In genomic region chr2:151970191-151971172, GRCm38 (mm10) we compare ENCODE assay signal across 9 mouse cellular contexts. TPM values are rescaled to one million over a fixed set of nuclear protein-coding genes. Genes with fewer than 3 reads are reported as not detected.
DNase-seq lines count a peak whose midpoint lies in the region; ATAC-seq and TF ChIP-seq lines count a peak whose summit lies in the region.
"Had no signal": no experiment of that assay in that cellular context is flagged by ENCODE, and none has a peak within 500 bp of the region (broad histone marks: within the 10 kb centered on the region; RNA-seq: fewer than 3 reads in every experiment).

No protein-coding gene starts in this region.

- DNase-seq in CD8-positive naive resting alpha-beta T cell, adult 2 months (ENCODE audit: low read depth in 2 of 2, low spot score in 2 of 2): peak; percentile 46 to 53
- peak; percentile 81 for DNase-seq in c-Kit-positive CD71-positive TER-119-negative erythroid progenitor cells, embryonic 14.5 days (ENCODE audit: low read depth)
- peak; percentile 89 for DNase-seq in forelimb bud, embryonic 11.5 days (ENCODE audit: low read depth, low spot score)
- DNase-seq in heart, postnatal 36 days: peak; percentile 84
- peak; percentile 68 for DNase-seq in large intestine, adult 2 months (ENCODE audit: low read depth, low spot score)
- DNase-seq in lung, adult 18-20 months: peak; percentile 95 to 96

- TF ChIP-seq CTCF in testis, adult 2 months (IDR thresholded peaks at IDR 0.05; ENCODE audit: control insufficient read depth, insufficient read depth, insufficient replicate concordance, low read depth, low read length): no peak

- H3K9me3 ChIP-seq in neural tube, embryonic 15.5 days (replicated peaks): no peaks in the 10 kb centered on the region

- H3K27ac ChIP-seq in neural tube, embryonic 15.5 days (replicated peaks): peak overlapping the region; percentile 89
- H3K27ac ChIP-seq in testis, adult 2 months (ENCODE audit: control insufficient read depth, insufficient read depth, low read depth, low read length): no peak overlapping the region

- peak overlapping the region; percentile 65 for H3K9ac ChIP-seq in neural tube, embryonic 15.5 days (replicated peaks)

- peak; percentile 91 for ATAC-seq in neural tube, embryonic 15.5 days (ENCODE audit: low FRiP score)
- ATAC-seq: Patski had no signal

- no peaks in the 10 kb centered on the region for H3K27me3 ChIP-seq in neural tube, embryonic 15.5 days (replicated peaks)
- H3K27me3 ChIP-seq in testis, adult 2 months (ENCODE audit: control insufficient read depth, insufficient read depth, low read length): no peaks in the 10 kb centered on the region
- H3K27me3 ChIP-seq: Patski had no signal

- no peaks in the 10 kb centered on the region for H3K36me3 ChIP-seq in neural tube, embryonic 15.5 days
- no peaks in the 10 kb centered on the region for H3K36me3 ChIP-seq in testis, adult 2 months (ENCODE audit: control insufficient read depth, insufficient read depth, low read length)

- peak overlapping the region; percentile 74 for H3K4me2 ChIP-seq in neural tube, embryonic 15.5 days

- TF ChIP-seq POLR2A in testis, adult 2 months (IDR thresholded peaks at IDR 0.05; ENCODE audit: control insufficient read depth, low read depth, low read length): peak; percentile 88; the same call in 1 of the 2 replicates

- 53% methylated on average over 53 of the region's 53 CpGs for WGBS in large intestine, adult 2 months
- WGBS in neural tube, embryonic 15.5 days: 46% methylated on average over 53 of the region's 53 CpGs

- peak overlapping the region; percentile 43 for H3K4me3 ChIP-seq in neural tube, embryonic 15.5 days (replicated peaks)
- peak overlapping the region; percentile 77 for H3K4me3 ChIP-seq in testis, adult 2 months (ENCODE audit: control insufficient read depth, low read depth, low read length)

- intact Hi-C loops in heart, postnatal 36 days (cut with DNase I): no loop called here

- H3K4me1 ChIP-seq in neural tube, embryonic 15.5 days: peaks cover 76% of the 10 kb centered on the region
- peaks cover 12% of the 10 kb centered on the region for H3K4me1 ChIP-seq in testis, adult 2 months (ENCODE audit: control insufficient read depth, insufficient read depth, low read length)

RNA-seq across cellular contexts. Expression of gene Fam110a, which starts 9.5 kb away (rescaled TPM):
- 1 to 10 TPM; 3.4 to 5.7 TPM for total RNA-seq in heart, postnatal 36 days (2021)
- polyA plus RNA-seq in large intestine, adult 2 months (2012; rRNA removed): 12.3 and 16.3 TPM in 2 replicates
- polyA plus RNA-seq in neural tube, embryonic 15.5 days (2015; fragmentation: Nextera tagmentation; extraction: Ambion mirVana): 31.3 and 32.0 TPM in 2 replicates
- 175 and 190 TPM in 2 replicates for polyA plus RNA-seq in testis, adult 2 months (2012; rRNA removed)

RNA-seq across cellular contexts. Expression of gene Slc52a3, which starts 25.8 kb away (rescaled TPM):
- 1 to 10 TPM; 1.2 to 2.4 TPM for total RNA-seq in heart, postnatal 36 days (2021)
- 115 and 152 TPM in 2 replicates for polyA plus RNA-seq in large intestine, adult 2 months (2012; rRNA removed)
- polyA plus RNA-seq in neural tube, embryonic 15.5 days (2015; fragmentation: Nextera tagmentation; extraction: Ambion mirVana): 1.4 and 1.7 TPM in 2 replicates
- polyA plus RNA-seq in testis, adult 2 months (2012; rRNA removed): 37.6 and 52.4 TPM in 2 replicates

RNA-seq across cellular contexts. Expression of gene Angpt4, which starts 59.5 kb away (rescaled TPM):
- total RNA-seq in heart, postnatal 36 days (2021): under 1 TPM; 0.19 to 0.22 TPM
- 0.32 and 0.49 TPM in 2 replicates for polyA plus RNA-seq in large intestine, adult 2 months (2012; rRNA removed)
- 0.50 and 2.1 TPM in 2 replicates for polyA plus RNA-seq in neural tube, embryonic 15.5 days (2015; fragmentation: Nextera tagmentation; extraction: Ambion mirVana)
- 2.2 and 2.5 TPM in 2 replicates for polyA plus RNA-seq in testis, adult 2 months (2012; rRNA removed)

Comparison
In these comparisons a context has a peak if more than half of its experiments do, and no peak if none do; other contexts are left out.
1. RNA of gene Slc52a3, which starts 25.8 kb away (polyA plus RNA-seq): 115 to 152 TPM in large intestine, adult 2 months and 37.6 to 52.4 TPM in testis, adult 2 months; 1.4 to 1.7 TPM in neural tube, embryonic 15.5 days; every median in the first group is over 10 times any median in the second.
2. Peak in every context shown above with its lines, with median percentiles within 50 percentile points of each other: DNase-seq.